Mouse (Mus musculus) thymus, adult 2 months (tissue): ENCODE measurements around the gene Rreb1.

Experiments
- CTCF ChIP-seq: fragments of 200-500 bp; IDR thresholded peaks from 2 replicates; pipeline ENCODE4 v1.5.1; 2012; ENCODE audit warnings: mild to moderate bottlenecking, control low read depth, low read length, moderate library complexity, borderline replicate concordance; ENCODE audit not compliant: control insufficient read depth, poor library complexity, insufficient read depth; ENCODE audit errors: extremely low read depth
- POLR2A ChIP-seq: fragments of 200-500 bp; IDR thresholded peaks from 2 replicates; pipeline ENCODE4 v1.6.1; 2012; ENCODE audit warnings: mild to moderate bottlenecking, low read length, control low read depth, moderate library complexity; ENCODE audit not compliant: control insufficient read depth, poor library complexity, insufficient read depth; ENCODE audit errors: extremely low read depth

DNA sequence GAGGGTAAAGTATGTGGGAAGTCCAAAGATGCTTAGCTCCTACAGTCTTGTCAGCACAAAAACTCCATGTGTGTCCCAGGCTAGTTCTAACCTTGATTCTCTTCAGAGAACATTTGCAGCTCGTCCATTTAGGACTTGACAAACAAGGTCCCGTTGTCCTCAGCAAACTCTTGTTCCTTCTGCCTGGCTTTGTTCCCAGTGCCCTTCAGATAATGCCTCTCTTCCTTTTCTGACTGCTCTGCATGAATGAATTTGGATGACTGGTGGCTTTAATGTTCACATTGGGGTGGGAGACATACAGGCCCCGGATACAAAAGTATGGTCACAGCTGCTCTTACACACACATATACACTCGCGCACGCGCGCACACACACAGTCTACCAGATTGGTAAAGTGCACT is 156.7 kb downstream of the Rreb1 start:
- TF ChIP-seq CTCF (no peak), POLR2A (no peak)
